Mouse (Mus musculus): ENCODE data around the gene Trim10.

Trim10 gene

GRCm38 (mm10) chr17:36869284-36869954 is at the start of gene Trim10:
Gene Trim10 (plus strand): TSS chr17:36869574.
- no peak for DNase-seq

DNA sequence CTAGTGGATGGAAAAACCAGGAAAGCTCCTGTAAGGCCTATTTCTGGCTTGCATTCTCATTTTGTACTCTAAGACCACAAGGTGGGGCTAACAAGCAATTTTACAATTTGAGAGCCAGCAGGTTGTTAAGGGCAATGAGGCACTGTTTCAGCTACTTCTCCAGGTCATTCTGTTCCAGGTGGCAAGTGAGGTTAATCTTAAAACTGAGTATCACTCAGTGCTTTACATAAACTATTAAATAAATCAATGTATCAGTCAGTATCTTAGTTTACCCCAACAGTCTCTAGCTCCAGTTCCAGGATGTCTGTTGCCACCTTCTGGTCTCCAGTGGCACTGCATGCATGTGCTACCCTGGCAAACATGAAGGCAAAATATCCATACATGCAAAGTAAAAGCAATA is 45.4 kb upstream of the Trim10 start:
- peak; percentile 35 to 53 for DNase-seq

- DNase-seq = peak in 1 of 2 experiments; percentile 48
These were observed 43.8 kb upstream of the Trim10 start for GRCm38 (mm10) chr17:36825525-36825924.

DNA sequence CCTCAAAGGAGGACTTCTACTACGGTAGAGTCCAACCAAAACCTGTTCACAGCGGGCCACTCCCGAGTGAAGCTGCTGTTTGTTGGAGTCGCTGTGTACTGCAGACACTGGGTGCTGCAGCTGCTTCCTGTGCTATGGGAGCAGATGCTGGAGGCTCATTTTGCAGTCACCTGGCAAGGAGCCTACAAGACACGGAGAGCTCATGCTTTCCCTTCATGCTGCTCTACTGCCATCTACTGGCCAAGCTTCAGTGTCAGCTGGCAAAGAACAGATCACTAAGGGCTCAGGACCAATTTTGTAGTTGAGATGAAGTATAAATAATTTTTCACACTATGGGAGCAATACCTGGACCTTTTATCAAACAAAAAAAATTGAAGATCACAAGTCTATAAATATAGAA is 43.4 kb upstream of the Trim10 start:
- DNase-seq = peak; percentile 85 to 91

- DNase-seq = no peak
These were observed 40.9 kb upstream of the Trim10 start for GRCm38 (mm10) chr17:36828488-36828887.

DNA sequence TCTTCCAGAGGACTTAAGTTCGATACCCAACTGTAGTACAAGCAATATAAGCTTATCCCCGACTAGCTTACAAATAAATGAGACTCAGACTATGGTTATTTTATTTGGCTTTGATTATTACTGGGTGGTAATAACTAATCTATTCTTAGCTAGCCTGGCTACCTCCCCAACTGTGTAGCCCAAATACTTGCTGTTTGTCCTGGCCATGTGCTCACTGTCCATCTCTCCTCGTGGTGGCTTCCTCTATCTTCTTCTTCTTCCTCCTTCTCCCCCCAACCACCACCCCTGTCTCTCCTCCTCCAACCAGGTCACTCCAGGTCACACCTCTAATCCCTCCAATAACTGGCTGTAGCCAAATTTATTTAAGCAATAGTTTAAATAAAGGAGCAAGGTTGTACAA is 38.9 kb upstream of the Trim10 start:
- DNase-seq = no peak

GRCm38 (mm10) chr17:36832694-36833093 is 36.7 kb upstream of the Trim10 start:
- no peak for DNase-seq

- DNase-seq = peak; percentile 55 to 64
These were observed 33.6 kb upstream of the Trim10 start for GRCm38 (mm10) chr17:36835591-36836426.

DNA sequence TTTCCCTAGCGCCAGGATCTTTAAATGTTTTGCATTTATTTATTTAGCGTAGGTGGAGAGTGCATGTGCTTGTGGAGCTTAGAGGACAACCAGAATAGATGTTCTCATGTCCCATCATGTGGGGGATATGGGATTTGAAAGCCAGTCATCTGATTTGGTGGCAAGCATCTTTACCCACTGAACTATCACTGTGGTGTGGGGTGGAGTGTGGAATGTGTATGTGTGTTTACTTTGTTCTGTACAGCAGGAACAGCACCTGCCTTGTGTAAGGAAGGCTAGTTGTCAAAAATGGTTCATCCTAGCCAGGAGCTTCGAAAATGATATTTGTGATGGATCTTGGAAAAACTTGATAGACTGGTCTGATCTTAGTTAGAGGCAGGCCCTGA is 33.0 kb upstream of the Trim10 start:
- DNase-seq = no peak

DNA sequence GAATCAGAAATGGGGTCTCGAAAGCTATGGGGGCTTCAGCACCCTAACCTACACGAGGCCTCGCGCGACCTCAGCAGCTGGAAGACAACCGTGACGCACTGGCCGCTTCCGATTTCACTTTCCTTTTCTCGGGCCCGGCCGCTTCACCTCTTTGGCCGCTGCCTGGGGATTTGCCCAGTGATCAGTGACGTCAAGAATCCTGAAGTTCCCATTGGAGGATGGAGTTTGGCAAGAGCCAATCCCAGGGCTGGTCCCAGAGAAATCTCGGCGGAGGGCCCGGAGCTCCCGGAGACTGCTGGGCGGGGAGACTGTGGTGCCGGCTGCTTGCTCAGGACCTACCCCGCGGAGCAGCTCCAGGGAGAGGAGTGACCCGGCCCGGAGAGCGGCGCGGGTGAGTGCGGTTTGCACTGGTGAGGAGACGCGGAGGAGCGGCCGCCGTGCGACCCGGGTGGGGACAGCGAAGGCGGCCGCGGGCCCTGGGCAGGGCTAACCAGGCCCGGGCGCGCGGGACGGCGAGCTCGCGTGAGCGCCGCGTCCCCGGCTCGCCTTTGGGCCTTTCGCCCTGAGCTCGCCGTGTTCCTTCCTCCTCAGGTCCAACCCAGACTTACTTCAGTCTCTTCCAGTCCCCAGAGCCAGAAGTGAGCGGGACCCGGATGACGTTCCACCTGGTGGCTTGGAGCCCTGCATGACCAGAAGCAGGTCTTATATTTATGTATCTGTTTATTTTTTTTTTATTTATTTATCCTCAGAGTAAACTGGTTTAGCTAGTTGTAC is 32.3 kb upstream of the Trim10 start, which contains the start of gene Trim26:
Gene Trim26, plus strand, starts transcription at position 261 of the 774 bp plus-strand sequence.
- DNase-seq = peak; percentile 96 to 98

DNA sequence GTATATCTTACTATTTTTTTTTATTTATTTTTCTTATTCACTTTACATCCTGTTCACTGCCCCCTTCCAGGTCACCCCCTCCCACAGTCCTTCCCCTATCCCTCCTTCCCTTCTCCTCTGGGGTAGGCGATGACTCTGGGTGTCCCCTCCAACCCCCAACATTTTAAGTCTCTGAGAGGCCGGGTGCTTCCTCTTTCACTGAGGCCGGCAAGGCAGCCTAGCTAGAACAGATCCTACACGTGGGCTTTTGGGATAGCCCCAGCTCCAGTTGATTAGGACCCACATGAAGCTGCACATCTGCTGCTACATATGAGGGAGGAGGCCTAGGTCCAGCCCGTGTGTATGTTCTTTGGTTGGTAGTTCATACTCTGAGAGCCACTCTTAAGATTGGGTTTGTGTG is 30.4 kb upstream of the Trim10 start:
- no peak for DNase-seq

DNA sequence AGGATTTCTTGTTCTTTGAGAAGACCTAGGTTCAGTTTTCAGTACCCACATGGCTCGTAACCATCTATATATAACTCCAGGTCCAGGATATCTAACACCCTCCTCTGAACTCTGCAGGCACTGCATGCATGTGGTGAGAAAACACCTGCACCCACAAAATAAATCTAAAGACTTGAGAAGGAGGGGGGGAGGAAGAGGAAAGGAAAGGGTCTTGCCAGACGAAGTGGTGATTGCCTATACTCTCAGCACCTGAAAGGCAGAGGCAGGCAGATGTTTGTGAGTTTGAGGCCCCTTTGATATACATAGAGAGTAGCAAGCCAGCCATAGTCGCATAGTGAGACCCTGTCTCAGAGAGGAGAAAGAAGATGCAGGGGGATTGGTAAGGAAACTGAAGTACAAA is 29.4 kb upstream of the Trim10 start:
- DNase-seq = no peak

- DNase-seq = no peak
These were observed 28.4 kb upstream of the Trim10 start for GRCm38 (mm10) chr17:36840961-36841445.

GRCm38 (mm10) chr17:36843696-36844095 is 25.7 kb upstream of the Trim10 start:
- no peak for DNase-seq

DNA sequence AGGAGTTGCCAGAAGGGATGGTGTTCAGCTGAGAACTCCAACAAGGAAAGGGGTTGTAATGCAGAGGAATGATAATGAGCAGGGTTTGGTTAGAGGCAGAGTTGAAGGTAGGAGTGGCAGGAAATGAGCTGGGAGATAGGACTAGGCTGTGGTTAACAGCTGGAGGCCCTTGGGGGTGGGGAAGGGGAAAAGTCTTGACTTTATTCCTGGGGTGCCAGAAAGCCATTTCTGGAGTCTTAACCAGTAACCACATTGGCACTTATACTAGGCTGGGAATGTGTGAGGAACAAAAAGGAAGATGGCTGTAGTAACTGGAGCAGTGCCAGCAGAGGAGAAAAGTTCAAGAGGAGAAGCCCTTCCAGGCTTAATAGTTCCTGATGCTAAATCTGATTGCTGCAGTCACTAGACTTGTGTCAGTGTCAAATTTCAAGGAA is 25.1 kb upstream of the Trim10 start:
- no peak for DNase-seq

- DNase-seq = no peak
These were observed 24.6 kb upstream of the Trim10 start for GRCm38 (mm10) chr17:36844725-36845124.

GRCm38 (mm10) chr17:36848911-36849310 is 20.5 kb upstream of the Trim10 start:
- no peak for DNase-seq

GRCm38 (mm10) chr17:36849992-36850391 is 19.4 kb upstream of the Trim10 start:
- DNase-seq = no peak

GRCm38 (mm10) chr17:36851200-36851599 is 18.2 kb upstream of the Trim10 start:
- DNase-seq = no peak

DNA sequence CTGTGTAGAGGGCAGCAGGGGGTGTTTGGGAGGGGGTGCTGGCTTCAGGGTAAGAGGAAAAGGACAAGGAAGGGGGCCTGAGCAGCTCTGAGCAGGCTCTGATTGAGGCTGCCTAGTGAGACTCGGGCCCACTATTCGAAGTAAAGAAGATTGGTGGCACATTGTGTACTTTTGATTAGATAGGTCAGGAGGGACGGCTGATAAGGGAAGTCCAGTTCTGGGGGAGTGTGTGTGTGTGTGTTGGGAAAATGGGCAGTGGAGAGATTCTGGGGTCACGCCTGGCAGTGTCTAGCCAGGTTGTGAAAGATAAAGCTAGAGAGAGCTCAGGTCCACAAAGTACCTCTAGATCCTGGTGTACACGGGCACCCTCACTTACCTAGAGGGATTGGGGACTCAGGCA is 17.7 kb upstream of the Trim10 start:
- DNase-seq = no peak

GRCm38 (mm10) chr17:36855484-36855883 is 13.9 kb upstream of the Trim10 start:
- DNase-seq = no peak

GRCm38 (mm10) chr17:36856236-36856635 is 13.1 kb upstream of the Trim10 start:
- no peak for DNase-seq

DNA sequence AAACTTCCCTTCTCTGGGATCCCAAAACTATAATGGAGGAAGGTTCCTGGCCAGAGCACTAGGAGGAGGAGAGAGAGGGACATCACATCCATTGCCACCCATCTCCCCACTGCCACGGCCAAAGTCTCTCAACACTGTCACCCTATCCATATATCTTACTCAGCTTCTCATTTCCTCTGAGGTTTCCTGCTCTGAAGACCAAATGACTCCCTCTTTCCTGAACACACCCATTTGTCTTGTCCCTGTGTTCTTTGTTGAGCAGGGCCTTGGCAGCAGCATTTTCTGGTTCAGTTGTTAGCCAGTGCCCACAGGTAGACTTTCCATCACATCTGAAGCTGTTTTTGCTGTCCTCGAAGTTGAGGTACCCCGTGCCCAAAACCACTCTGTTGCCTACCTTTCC is 11.2 kb upstream of the Trim10 start:
- DNase-seq = no peak
